Mouse (Mus musculus): Measurements from ENCODE around the gene Wdr93. TPM values are rescaled to one million over a fixed set of nuclear protein-coding genes. Genes with fewer than 3 reads are reported as not detected.

The Wdr93 gene
- polyA plus RNA-seq, 1 experiment from 2014 or later = 1.6 TPM

DNA sequence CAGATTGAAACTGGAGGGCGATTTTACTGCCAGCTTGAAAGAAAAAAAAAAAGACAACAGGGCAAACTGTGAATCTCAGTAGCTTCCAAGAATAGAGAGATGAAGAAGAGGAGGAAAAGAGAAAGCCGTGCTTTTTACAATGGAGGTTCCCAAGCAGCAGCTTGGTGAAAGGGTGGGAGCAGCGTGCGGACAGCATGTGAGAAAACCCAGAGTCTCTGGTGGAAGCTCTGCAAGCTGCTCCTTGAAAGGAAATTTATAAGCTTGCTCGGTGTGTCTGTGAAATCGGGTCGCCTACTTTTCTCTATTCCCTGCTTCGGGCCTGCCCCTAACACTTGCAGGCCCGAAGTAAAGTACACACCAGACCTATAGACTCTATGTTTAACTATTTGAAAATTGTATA lies 1.1 kb downstream of the Wdr93 start:
- Histone ChIP-seq H3K9me3 (ENCODE audit: low read length) (no peaks in the 10 kb centered on the region), H3K9ac (replicated peaks; ENCODE audit: low read depth) (no peak overlapping the region), H3K4me1 (ENCODE audit: insufficient read depth, low read depth, low read length) (no peaks in the 10 kb centered on the region; the same call in 1 of the 2 replicates), H3K27me3 (replicated peaks; ENCODE audit: insufficient read depth, low read length) (no peaks in the 10 kb centered on the region), H3K4me2 (replicated peaks; ENCODE audit: low read depth, low read length) (no peak overlapping the region), H3K36me3 (ENCODE audit: insufficient read depth, low read length) (no peaks in the 10 kb centered on the region), H3K4me3 (ENCODE audit: low read depth, low read length) (no peak overlapping the region), H3K27ac (ENCODE audit: low read length) (no peak overlapping the region)
- no peak for TF ChIP-seq EP300 (IDR thresholded peaks at IDR 0.05)
- no peak for TF ChIP-seq CTCF (IDR thresholded peaks at IDR 0.05)
- WGBS = 91% methylated on average over 9 of the region's 9 CpGs
- no peak for ATAC-seq
- no peak for DNase-seq (ENCODE audit: low spot score)

DNA sequence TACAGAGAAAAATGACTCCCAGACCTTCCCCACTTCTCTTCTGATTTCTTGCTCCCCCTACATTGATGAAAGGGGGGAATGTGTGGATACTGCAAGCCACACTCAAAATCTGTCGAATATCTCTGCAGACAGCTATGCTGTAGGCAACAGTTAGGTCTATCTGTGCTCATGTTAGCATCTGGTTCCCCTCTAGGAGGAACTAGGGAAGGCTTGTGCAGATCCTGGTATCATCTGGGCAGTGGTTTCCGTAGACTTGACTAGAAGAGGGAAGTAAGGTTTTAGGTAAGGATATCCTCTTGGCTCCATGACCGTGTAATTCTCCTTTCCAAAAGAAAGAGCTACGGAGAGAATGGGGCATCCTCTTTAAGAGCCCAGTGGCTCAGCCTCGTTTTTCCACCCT lies 1.6 kb downstream of the Wdr93 start:
- DNase-seq (ENCODE audit: low spot score) (no peak), ATAC-seq (no peak)
- no peak overlapping the region for H3K4me2 ChIP-seq (replicated peaks; ENCODE audit: low read depth, low read length)
- TF ChIP-seq CTCF (IDR thresholded peaks at IDR 0.05) = no peak
- no peak for TF ChIP-seq EP300 (IDR thresholded peaks at IDR 0.05)
- no peaks in the 10 kb centered on the region for H3K27me3 ChIP-seq (replicated peaks; ENCODE audit: insufficient read depth, low read length)
- no peaks in the 10 kb centered on the region for H3K9me3 ChIP-seq (ENCODE audit: low read length)
- H3K27ac ChIP-seq (ENCODE audit: low read length) = no peak overlapping the region
- H3K9ac ChIP-seq (replicated peaks; ENCODE audit: low read depth) = no peak overlapping the region
- H3K4me1 ChIP-seq (ENCODE audit: insufficient read depth, low read depth, low read length) = no peaks in the 10 kb centered on the region; the same call in 1 of the 2 replicates
- no peaks in the 10 kb centered on the region for H3K36me3 ChIP-seq (ENCODE audit: insufficient read depth, low read length)
- 67% methylated on average over 5 of the region's 5 CpGs for WGBS
- H3K4me3 ChIP-seq (ENCODE audit: low read depth, low read length) = no peak overlapping the region

DNA sequence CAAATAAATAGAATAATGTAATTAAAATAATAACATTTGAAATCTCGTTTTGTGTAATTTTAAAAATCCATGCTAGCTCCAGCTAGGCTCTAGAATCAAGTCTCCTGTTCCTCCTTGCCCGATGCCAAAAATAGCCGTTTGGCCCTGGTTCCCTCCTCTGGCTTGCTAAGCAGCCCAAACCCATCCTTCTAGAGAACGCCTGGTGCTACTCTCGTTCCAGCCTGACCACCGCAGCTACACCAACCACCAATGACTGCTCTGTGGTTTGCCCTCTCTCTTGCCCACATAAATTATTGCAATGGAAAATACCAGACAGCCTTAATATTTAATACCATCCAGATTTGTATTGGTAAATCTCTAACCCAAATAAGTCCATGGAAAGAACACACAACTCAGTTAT lies 4.7 kb downstream of the Wdr93 start:
- WGBS = 70% methylated on average over 6 of the region's 6 CpGs
- TF ChIP-seq CTCF (IDR thresholded peaks at IDR 0.05) = no peak
- no peak for TF ChIP-seq EP300 (IDR thresholded peaks at IDR 0.05)
- H3K4me3 ChIP-seq (ENCODE audit: low read depth, low read length) = no peak overlapping the region
- no peak for DNase-seq (ENCODE audit: low spot score)
- H3K27me3 ChIP-seq (replicated peaks; ENCODE audit: insufficient read depth, low read length) = no peaks in the 10 kb centered on the region
- H3K27ac ChIP-seq (ENCODE audit: low read length) = no peak overlapping the region
- no peak overlapping the region for H3K9ac ChIP-seq (replicated peaks; ENCODE audit: low read depth)
- no peaks in the 10 kb centered on the region for H3K36me3 ChIP-seq (ENCODE audit: insufficient read depth, low read length)
- H3K9me3 ChIP-seq (ENCODE audit: low read length) = no peaks in the 10 kb centered on the region
- H3K4me1 ChIP-seq (ENCODE audit: insufficient read depth, low read depth, low read length) = no peaks in the 10 kb centered on the region; the same call in 1 of the 2 replicates
- no peak for ATAC-seq
- H3K4me2 ChIP-seq (replicated peaks; ENCODE audit: low read depth, low read length) = no peak overlapping the region

DNA sequence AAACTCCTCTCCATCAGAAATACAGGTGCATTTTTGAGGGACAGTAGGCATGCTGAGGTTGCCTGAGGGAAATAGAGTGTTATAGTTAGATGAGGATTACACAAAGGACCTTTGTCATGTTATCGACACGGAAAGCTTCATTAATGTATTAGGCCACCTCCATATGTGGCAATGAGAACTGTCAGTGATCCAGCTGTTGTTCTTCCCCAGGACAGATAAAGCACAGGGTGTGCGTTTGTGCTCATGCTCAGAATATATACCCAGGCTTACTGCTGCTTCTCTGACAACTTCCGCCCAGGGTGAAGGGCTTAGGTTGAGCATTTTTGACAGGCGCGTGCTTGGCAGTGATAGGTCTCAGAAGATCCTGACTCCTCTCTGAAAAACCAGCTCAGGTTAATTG lies 6.5 kb downstream of the Wdr93 start:
- Histone ChIP-seq H3K4me2 (replicated peaks; ENCODE audit: low read depth, low read length) (no peak overlapping the region), H3K27me3 (replicated peaks; ENCODE audit: insufficient read depth, low read length) (no peaks in the 10 kb centered on the region), H3K27ac (ENCODE audit: low read length) (no peak overlapping the region), H3K4me3 (ENCODE audit: low read depth, low read length) (no peak overlapping the region), H3K9me3 (ENCODE audit: low read length) (no peaks in the 10 kb centered on the region), H3K9ac (replicated peaks; ENCODE audit: low read depth) (no peak overlapping the region), H3K4me1 (ENCODE audit: insufficient read depth, low read depth, low read length) (no peaks in the 10 kb centered on the region), H3K36me3 (ENCODE audit: insufficient read depth, low read length) (no peaks in the 10 kb centered on the region)
- DNase-seq (ENCODE audit: low spot score) (no peak), ATAC-seq (no peak)
- TF ChIP-seq CTCF (IDR thresholded peaks at IDR 0.05) (no peak), EP300 (IDR thresholded peaks at IDR 0.05) (no peak)
- 83% methylated on average over 6 of the region's 6 CpGs for WGBS

DNA sequence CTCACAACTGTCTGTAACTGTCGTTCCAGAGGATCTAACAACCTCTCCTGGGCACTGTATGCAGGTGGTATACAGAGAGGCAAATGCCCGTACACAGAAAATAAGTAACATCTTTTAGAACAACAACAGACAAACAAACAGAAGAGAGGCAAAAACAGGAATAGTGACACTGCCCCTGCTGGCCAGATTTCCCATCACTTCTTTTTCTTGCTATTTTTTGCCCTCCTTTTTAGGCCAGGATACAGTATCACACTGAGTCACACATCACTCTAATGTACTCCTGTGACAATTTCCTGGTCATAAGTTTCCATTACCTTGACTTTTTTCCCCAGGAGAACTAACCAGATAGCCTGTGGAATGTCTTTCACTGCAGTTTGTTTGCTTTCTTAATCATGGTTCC lies 13.4 kb downstream of the Wdr93 start:
- TF ChIP-seq CTCF (IDR thresholded peaks at IDR 0.05) (peak; percentile 40), EP300 (IDR thresholded peaks at IDR 0.05) (no peak)

DNA sequence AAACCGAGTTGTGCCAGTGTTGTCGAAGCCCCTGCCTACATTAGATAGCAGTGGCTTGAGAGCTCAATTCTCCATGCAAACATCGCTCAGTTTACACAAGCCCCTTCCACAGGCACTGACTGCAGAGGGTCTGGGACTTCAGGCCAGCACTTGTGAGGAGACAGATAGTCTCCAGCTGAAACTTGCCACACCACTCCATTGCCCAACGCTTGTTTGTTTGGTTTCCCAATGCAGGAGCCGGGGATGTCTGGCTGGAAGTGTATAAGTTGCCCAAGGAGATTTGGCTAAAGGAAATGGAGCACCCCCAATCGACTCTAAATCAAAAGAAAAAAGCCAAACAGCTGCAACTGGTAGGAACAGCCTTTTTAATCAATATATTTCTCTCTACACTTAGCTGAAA lies 15.2 kb downstream of the Wdr93 start:
- Histone ChIP-seq H3K4me3 (ENCODE audit: low read depth, low read length) (no peak overlapping the region), H3K9me3 (ENCODE audit: low read length) (no peaks in the 10 kb centered on the region), H3K4me1 (ENCODE audit: insufficient read depth, low read depth, low read length) (no peaks in the 10 kb centered on the region; the same call in 1 of the 2 replicates), H3K27ac (ENCODE audit: low read length) (no peak overlapping the region; the same call in 1 of the 2 replicates), H3K36me3 (ENCODE audit: insufficient read depth, low read length) (no peaks in the 10 kb centered on the region), H3K27me3 (replicated peaks; ENCODE audit: insufficient read depth, low read length) (no peaks in the 10 kb centered on the region), H3K9ac (replicated peaks; ENCODE audit: low read depth) (no peak overlapping the region), H3K4me2 (replicated peaks; ENCODE audit: low read depth, low read length) (no peak overlapping the region)
- peak; percentile 75 for ATAC-seq
- no peak for TF ChIP-seq EP300 (IDR thresholded peaks at IDR 0.05)
- no peak for TF ChIP-seq CTCF (IDR thresholded peaks at IDR 0.05)
- DNase-seq (ENCODE audit: low spot score) = peak; percentile 76
- 26% methylated on average over 6 of the region's 6 CpGs for WGBS

More for the DNA sequence above, 13.4 kb downstream of the Wdr93 start:
- 41% methylated on average over 2 of the region's 2 CpGs for WGBS
- Histone ChIP-seq H3K36me3 (ENCODE audit: insufficient read depth, low read length) (no peaks in the 10 kb centered on the region), H3K4me3 (ENCODE audit: low read depth, low read length) (no peak overlapping the region), H3K9ac (replicated peaks; ENCODE audit: low read depth) (no peak overlapping the region), H3K27ac (ENCODE audit: low read length) (no peak overlapping the region), H3K4me1 (ENCODE audit: insufficient read depth, low read depth, low read length) (no peaks in the 10 kb centered on the region; the same call in 1 of the 2 replicates), H3K9me3 (ENCODE audit: low read length) (no peaks in the 10 kb centered on the region), H3K27me3 (replicated peaks; ENCODE audit: insufficient read depth, low read length) (no peaks in the 10 kb centered on the region), H3K4me2 (replicated peaks; ENCODE audit: low read depth, low read length) (no peak overlapping the region)
- ATAC-seq = no peak
- DNase-seq (ENCODE audit: low spot score) = no peak

DNA sequence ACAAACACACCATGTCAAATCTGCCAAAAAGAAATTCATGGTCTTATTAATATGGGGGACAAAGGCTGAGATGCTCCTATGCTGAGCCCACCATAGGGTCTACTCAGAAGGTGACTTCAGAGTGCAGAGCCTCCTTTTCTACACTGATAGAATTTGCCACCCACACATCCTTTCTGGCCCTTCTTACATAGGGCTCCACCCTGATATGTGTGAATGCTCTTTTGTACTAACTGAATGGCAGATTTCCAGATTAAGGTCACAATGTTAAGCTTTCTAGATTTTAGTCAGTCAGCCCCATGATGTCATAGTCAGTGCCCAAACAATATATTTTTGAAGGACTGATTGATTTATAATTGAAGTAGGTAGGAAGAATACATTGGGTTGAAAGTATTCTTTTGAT lies 16.8 kb downstream of the Wdr93 start:
- no peaks in the 10 kb centered on the region for H3K9me3 ChIP-seq (ENCODE audit: low read length)
- DNase-seq (ENCODE audit: low spot score) = no peak
- H3K27me3 ChIP-seq (replicated peaks; ENCODE audit: insufficient read depth, low read length) = no peaks in the 10 kb centered on the region
- ATAC-seq = no peak
- no peak overlapping the region for H3K9ac ChIP-seq (replicated peaks; ENCODE audit: low read depth)
- no peaks in the 10 kb centered on the region; the same call in 1 of the 2 replicates for H3K4me1 ChIP-seq (ENCODE audit: insufficient read depth, low read depth, low read length)
- H3K36me3 ChIP-seq (ENCODE audit: insufficient read depth, low read length) = no peaks in the 10 kb centered on the region
- H3K4me2 ChIP-seq (replicated peaks; ENCODE audit: low read depth, low read length) = no peak overlapping the region
- no peak overlapping the region for H3K27ac ChIP-seq (ENCODE audit: low read length)
- H3K4me3 ChIP-seq (ENCODE audit: low read depth, low read length) = no peak overlapping the region
- TF ChIP-seq EP300 (IDR thresholded peaks at IDR 0.05) (no peak), CTCF (IDR thresholded peaks at IDR 0.05) (no peak)

All from lung, postnatal 0 days (tissue).